Mouse (Mus musculus) spleen, adult 18-20 months (tissue): Measurements from ENCODE around the gene Ncoa6.
A peak's percentile ranks its signal among the peaks of the same experiment; 100 is the strongest.
"Not testable (repeated sequence)": the region's sequence is repeated elsewhere in the genome, so short reads cannot be mapped to it uniquely, and the experiment has no call there.

Experiments used
- DNase-seq, 2 experiments: peaks; one replicate each; pipeline ENCODE4 v3.0.0; 2022; ENCODE audit warnings: mixed read lengths in 2 of 2

The Ncoa6 gene

GRCm38 (mm10) chr2:155473570-155474088 is at the start of gene Ncoa6:
Ncoa6 (minus strand) TSS chr2:155473894.
- peak; percentile 55 to 63 for DNase-seq

GRCm38 (mm10) chr2:155518531-155519270 is 45.0 kb upstream of the Ncoa6 start:
- no peak for DNase-seq

- peak; percentile 97 to 99 for DNase-seq
Observed at GRCm38 (mm10) chr2:155517455-155518423, 44.0 kb upstream of the Ncoa6 start, which contains the start of the genes Acss2 and Ggt7. Acss2 (plus strand) TSS chr2:155517948. Ggt7 (minus strand) TSS chr2:155518237.

- DNase-seq, result peak in 1 of 2 experiments; percentile 54
Observed at GRCm38 (mm10) chr2:155515941-155516340, 42.2 kb upstream of the Ncoa6 start.

GRCm38 (mm10) chr2:155514666-155515065 is 41.0 kb upstream of the Ncoa6 start:
- DNase-seq, result peak; percentile 69 to 82

GRCm38 (mm10) chr2:155513543-155513942 is 39.8 kb upstream of the Ncoa6 start:
- no peak for DNase-seq

GRCm38 (mm10) chr2:155512479-155512878 is 38.8 kb upstream of the Ncoa6 start:
- DNase-seq, result peak; percentile 21 to 66

- DNase-seq, result no peak
Observed at GRCm38 (mm10) chr2:155507721-155508470, 34.2 kb upstream of the Ncoa6 start.

GRCm38 (mm10) chr2:155505811-155506210 is 32.1 kb upstream of the Ncoa6 start:
- no peak for DNase-seq

- no peak for DNase-seq
Observed at GRCm38 (mm10) chr2:155504440-155505355, 31.0 kb upstream of the Ncoa6 start.

GRCm38 (mm10) chr2:155502596-155502995 is 28.9 kb upstream of the Ncoa6 start:
- no peak for DNase-seq

GRCm38 (mm10) chr2:155490998-155491397 is 17.3 kb upstream of the Ncoa6 start:
- DNase-seq, result no peak

- DNase-seq, result peak; percentile 18 to 75
Observed at GRCm38 (mm10) chr2:155482021-155482420, 8.3 kb upstream of the Ncoa6 start.

- DNase-seq, result peak in 1 of 2 experiments; percentile 23
Observed at GRCm38 (mm10) chr2:155472671-155473569, 774 bp downstream of the Ncoa6 start.

- DNase-seq, result no peak
Observed at GRCm38 (mm10) chr2:155466861-155467260, 6.8 kb downstream of the Ncoa6 start.

- no peak for DNase-seq
Observed at GRCm38 (mm10) chr2:155453591-155453990, 20.1 kb downstream of the Ncoa6 start.

- DNase-seq, result no peak
Observed at GRCm38 (mm10) chr2:155451256-155451655, 22.4 kb downstream of the Ncoa6 start.

GRCm38 (mm10) chr2:155447906-155448305 is 25.8 kb downstream of the Ncoa6 start:
- DNase-seq, result not testable (repeated sequence)

- DNase-seq, result no peak
Observed at GRCm38 (mm10) chr2:155443446-155443845, 30.2 kb downstream of the Ncoa6 start.

- DNase-seq, result no peak
Observed at GRCm38 (mm10) chr2:155442916-155443315, 30.8 kb downstream of the Ncoa6 start.
